ENCODE assay signal across 8 mouse cellular contexts in genomic region chr7:19843561-19843960, GRCm38 (mm10). TPM values are rescaled to one million over a fixed set of nuclear protein-coding genes. Genes with fewer than 3 reads are reported as not detected.
A peak's percentile ranks its signal among the peaks of the same experiment; 100 is the strongest.
DNase-seq lines count a peak whose midpoint lies in the region; ATAC-seq and TF ChIP-seq lines count a peak whose summit lies in the region.

No protein-coding gene starts in this region.

- TF ChIP-seq CTCF in intestine, postnatal 0 days (IDR thresholded peaks at IDR 0.05; ENCODE audit: low read depth): peak; percentile 97

- peak; percentile 74 to 83 for DNase-seq in heart, adult 18-20 months
- no peak for DNase-seq in heart, embryonic 10.5 days (ENCODE audit: low spot score)
- peak; percentile 45 to 53 for DNase-seq in cerebellum, postnatal 36 days
- DNase-seq in gastrocnemius, postnatal 10 days: peak; percentile 78
- peak; percentile 70 for DNase-seq in liver
- peak; percentile 73 to 75 for DNase-seq in spleen, postnatal 36 days (ENCODE audit: low spot score in 2 of 2)

- H3K4me2 ChIP-seq in intestine, postnatal 0 days (replicated peaks; ENCODE audit: low read depth): peak overlapping the region; percentile 48
- no peak overlapping the region for H3K4me2 ChIP-seq in midbrain, embryonic 16.5 days (ENCODE audit: low read length)

- no peak overlapping the region for H3K27ac ChIP-seq in heart, embryonic 10.5 days
- peak overlapping the region; percentile 83 for H3K27ac ChIP-seq in intestine, postnatal 0 days (ENCODE audit: low read depth, low read length)
- no peak overlapping the region for H3K27ac ChIP-seq in midbrain, embryonic 16.5 days (ENCODE audit: low read length)

- peak; percentile 76 for ATAC-seq in intestine, postnatal 0 days
- ATAC-seq in midbrain, embryonic 16.5 days: peak; percentile 68; the same call in 1 of the 2 replicates

- H3K4me3 ChIP-seq in heart, embryonic 10.5 days: no peak overlapping the region
- no peak overlapping the region for H3K4me3 ChIP-seq in intestine, postnatal 0 days (ENCODE audit: low read depth, low read length)
- H3K4me3 ChIP-seq in midbrain, embryonic 16.5 days (ENCODE audit: low read depth, low read length): no peak overlapping the region

- 4% methylated on average over 11 of the region's 11 CpGs for WGBS in heart, embryonic 10.5 days
- WGBS in intestine, postnatal 0 days: 3% methylated on average over 11 of the region's 11 CpGs
- 3% methylated on average over 11 of the region's 11 CpGs for WGBS in midbrain, embryonic 16.5 days

- no peaks in the 10 kb centered on the region for H3K36me3 ChIP-seq in heart, embryonic 10.5 days
- no peaks in the 10 kb centered on the region for H3K36me3 ChIP-seq in intestine, postnatal 0 days (ENCODE audit: control insufficient read depth, insufficient read depth)
- H3K36me3 ChIP-seq in midbrain, embryonic 16.5 days (ENCODE audit: control insufficient read depth, insufficient read depth, low read length): no peaks in the 10 kb centered on the region

- H3K9me3 ChIP-seq in heart, embryonic 10.5 days: no peaks in the 10 kb centered on the region
- no peaks in the 10 kb centered on the region for H3K9me3 ChIP-seq in intestine, postnatal 0 days (ENCODE audit: control insufficient read depth)
- no peaks in the 10 kb centered on the region for H3K9me3 ChIP-seq in midbrain, embryonic 16.5 days (replicated peaks; ENCODE audit: control insufficient read depth, low read length, poor library complexity, severe bottlenecking)

- peaks cover 14% of the 10 kb centered on the region for H3K4me1 ChIP-seq in heart, embryonic 10.5 days
- 0 out of 2 replicates have a peak, but pooled peaks cover 6% of the 10 kb centered on the region for H3K4me1 ChIP-seq in intestine, postnatal 0 days (replicated peaks; ENCODE audit: control insufficient read depth, insufficient read depth, low read length)
- no peaks in the 10 kb centered on the region; the same call in 1 of the 2 replicates for H3K4me1 ChIP-seq in midbrain, embryonic 16.5 days (ENCODE audit: control insufficient read depth, insufficient read depth, low read length)

- peaks cover 49% of the 10 kb centered on the region for H3K27me3 ChIP-seq in heart, embryonic 10.5 days (ENCODE audit: insufficient read depth, poor library complexity, severe bottlenecking)
- no peaks in the 10 kb centered on the region for H3K27me3 ChIP-seq in intestine, postnatal 0 days (replicated peaks; ENCODE audit: control insufficient read depth, insufficient read depth, low read length)
- peaks cover 11% of the 10 kb centered on the region; the same call in 1 of the 2 replicates for H3K27me3 ChIP-seq in midbrain, embryonic 16.5 days (ENCODE audit: control insufficient read depth, insufficient read depth, low read depth, low read length)

- peak overlapping the region; percentile 11; the same call in 1 of the 2 replicates for H3K9ac ChIP-seq in intestine, postnatal 0 days (ENCODE audit: low read depth, low read length)
- no peak overlapping the region for H3K9ac ChIP-seq in midbrain, embryonic 16.5 days (ENCODE audit: low read depth, low read length)

RNA-seq across cellular contexts. Expression of gene Gm19345, which starts 8.2 kb away (rescaled TPM):
- not detected for total RNA-seq in heart, adult 18-20 months (2021)
- not detected in 2 replicates for polyA plus RNA-seq in heart, embryonic 10.5 days (2016; fragmentation: Nextera tagmentation; extraction: Ambion mirVana)
- not detected for total RNA-seq in gastrocnemius, postnatal 10 days (2021)
- polyA plus RNA-seq in intestine, postnatal 0 days (2015; fragmentation: Nextera tagmentation; extraction: Ambion mirVana): 0.16 and 0.39 TPM in 2 replicates
- 21.3 and 23.9 TPM in 2 replicates for polyA plus RNA-seq in midbrain, embryonic 16.5 days (2015; fragmentation: Nextera tagmentation; extraction: Ambion mirVana)

RNA-seq across cellular contexts. Expression of gene Ceacam16, which starts 17.5 kb away (rescaled TPM):
- not detected for total RNA-seq in heart, adult 18-20 months (2021)
- polyA plus RNA-seq in heart, embryonic 10.5 days (2016; fragmentation: Nextera tagmentation; extraction: Ambion mirVana): 0.09 TPM in 1 of 2 replicates, not detected in the other
- total RNA-seq in gastrocnemius, postnatal 10 days (2021): not detected
- not detected in 2 replicates for polyA plus RNA-seq in intestine, postnatal 0 days (2015; fragmentation: Nextera tagmentation; extraction: Ambion mirVana)
- 1.6 and 1.8 TPM in 2 replicates for polyA plus RNA-seq in midbrain, embryonic 16.5 days (2015; fragmentation: Nextera tagmentation; extraction: Ambion mirVana)

RNA-seq across cellular contexts. Expression of gene Bcl3, which starts 21.0 kb away (rescaled TPM):
- total RNA-seq in heart, adult 18-20 months (2021): 1 to 10 TPM; 2.9 to 3.7 TPM
- 1.3 and 2.7 TPM in 2 replicates for polyA plus RNA-seq in heart, embryonic 10.5 days (2016; fragmentation: Nextera tagmentation; extraction: Ambion mirVana)
- total RNA-seq in gastrocnemius, postnatal 10 days (2021): 1 to 10 TPM; 1.8 to 7.0 TPM
- 19.0 and 23.7 TPM in 2 replicates for polyA plus RNA-seq in intestine, postnatal 0 days (2015; fragmentation: Nextera tagmentation; extraction: Ambion mirVana)
- 0.65 and 1.0 TPM in 2 replicates for polyA plus RNA-seq in midbrain, embryonic 16.5 days (2015; fragmentation: Nextera tagmentation; extraction: Ambion mirVana)

RNA-seq across cellular contexts. Expression of gene Ceacam19, which starts 44.2 kb away (rescaled TPM):
- not detected for total RNA-seq in heart, adult 18-20 months (2021)
- polyA plus RNA-seq in heart, embryonic 10.5 days (2016; fragmentation: Nextera tagmentation; extraction: Ambion mirVana): not detected in 2 replicates
- not detected for total RNA-seq in gastrocnemius, postnatal 10 days (2021)
- polyA plus RNA-seq in intestine, postnatal 0 days (2015; fragmentation: Nextera tagmentation; extraction: Ambion mirVana): not detected in 2 replicates
- polyA plus RNA-seq in midbrain, embryonic 16.5 days (2015; fragmentation: Nextera tagmentation; extraction: Ambion mirVana): not detected in 2 replicates

RNA-seq across cellular contexts. Expression of gene Cblc, which starts 47.0 kb away (rescaled TPM):
- under 1 TPM; 0.35 to 0.75 TPM for total RNA-seq in heart, adult 18-20 months (2021)
- polyA plus RNA-seq in heart, embryonic 10.5 days (2016; fragmentation: Nextera tagmentation; extraction: Ambion mirVana): 1.1 and 1.2 TPM in 2 replicates
- under 1 TPM; 0.38 to 0.59 TPM for total RNA-seq in gastrocnemius, postnatal 10 days (2021)
- 54.8 and 56.5 TPM in 2 replicates for polyA plus RNA-seq in intestine, postnatal 0 days (2015; fragmentation: Nextera tagmentation; extraction: Ambion mirVana)
- 0.44 and 0.49 TPM in 2 replicates for polyA plus RNA-seq in midbrain, embryonic 16.5 days (2015; fragmentation: Nextera tagmentation; extraction: Ambion mirVana)

Comparison
In these comparisons a context has a peak if more than half of its experiments do, and no peak if none do; other contexts are left out.
1. RNA of gene Gm19345, which starts 8.2 kb away (polyA plus RNA-seq): 21.3 to 23.9 TPM in midbrain, embryonic 16.5 days; 0.16 to 0.39 TPM in intestine, postnatal 0 days and not detected in heart, embryonic 10.5 days; every median in the first group is over 10 times any median in the second.